Mouse (Mus musculus) limb, embryonic 11.5 days (tissue): Measurements from ENCODE around the gene Ubash3a. TPM values are rescaled to one million over a fixed set of nuclear protein-coding genes. Genes with fewer than 3 reads are reported as not detected.
A peak's percentile ranks its signal among the peaks of the same experiment; 100 is the strongest.

ENCODE experiments used
- ATAC-seq: fragments of 200-750 bp; cut with Nextera tagmentation; 2 replicates; pipeline ENCODE4 v1.8.0; 2017; ENCODE audit warnings: low read depth; ENCODE audit not compliant: insufficient number of reproducible peaks, low FRiP score, low TSS enrichment
- DNase-seq: peaks from one replicate; pipeline ENCODE4 v3.0.0-alpha.2; 2015; ENCODE audit warnings: low spot score
- H3K27ac ChIP-seq: fragments of 300-500 bp; sonication (generic); replicated peaks from 2 replicates; pipeline ENCODE4 v1.5.1; 2014; ENCODE audit warnings: low read depth, mild to moderate bottlenecking, low read length
- H3K27me3 ChIP-seq: fragments of 300-500 bp; sonication (generic); 2 replicates; pipeline ENCODE4 v1.6.1; 2014; ENCODE audit warnings: mild to moderate bottlenecking, low read length, mixed read lengths; ENCODE audit not compliant: control insufficient read depth, insufficient read depth
- H3K36me3 ChIP-seq: fragments of 300-500 bp; sonication (generic); 2 replicates; pipeline ENCODE4 v1.6.1; 2014; ENCODE audit warnings: mild to moderate bottlenecking, low read length, moderate library complexity, mixed read lengths; ENCODE audit not compliant: control insufficient read depth, insufficient read depth
- H3K4me1 ChIP-seq: fragments of 300-500 bp; sonication (generic); 2 replicates; pipeline ENCODE4 v1.6.1; 2014; ENCODE audit warnings: low read length, mixed read lengths; ENCODE audit not compliant: control insufficient read depth, insufficient read depth
- H3K4me2 ChIP-seq: fragments of 300-500 bp; sonication (generic); 2 replicates; pipeline ENCODE4 v1.6.1; 2014; ENCODE audit warnings: low read depth, mild to moderate bottlenecking, moderate library complexity; ENCODE audit not compliant: severe bottlenecking
- H3K4me3 ChIP-seq: fragments of 300-500 bp; sonication (generic); 2 replicates; pipeline ENCODE4 v1.5.1; 2014; ENCODE audit warnings: low read depth, low read length
- H3K9ac ChIP-seq: fragments of 300-500 bp; sonication (generic); 2 replicates; pipeline ENCODE4 v1.6.1; 2014; ENCODE audit warnings: mild to moderate bottlenecking, low read length
- H3K9me3 ChIP-seq: fragments of 300-500 bp; sonication (generic); 2 replicates; pipeline ENCODE4 v1.6.1; 2016; ENCODE audit warnings: low read length; ENCODE audit not compliant: control insufficient read depth
- WGBS: fragments of 180-500 bp; shearing (Covaris S2); extraction: QIAGEN DNeasy Blood & Tissue Kit; methylation state at CpG from one replicate; pipeline ENCODE4 v1.1.7; 2014; 5-methylcytosine and 5-hydroxymethylcytosine counted together
- polyA plus RNA-seq: library from polyadenylated mRNA; unstranded; fragments of >200 nt; fragmentation: Nextera tagmentation; extraction: Ambion mirVana; gene quantifications from 2 replicates; pipeline ENCODE4 v1.2.1, GENCODE M21; 2014

Gene Ubash3a
- polyA plus RNA-seq, 1 experiment from 2014 or later, result 0.71 TPM

GRCm38 (mm10) chr17:31183180-31183974, 24.3 kb upstream of the Ubash3a start:
- H3K27me3 ChIP-seq, result no peaks in the 10 kb centered on the region
- H3K9me3 ChIP-seq, result no peaks in the 10 kb centered on the region
- H3K9ac ChIP-seq, result no peak overlapping the region
- no peak for DNase-seq
- H3K36me3 ChIP-seq, result no peaks in the 10 kb centered on the region
- H3K4me2 ChIP-seq, result no peak overlapping the region
- 72% methylated on average over 12 of the region's 12 CpGs for WGBS
- H3K4me1 ChIP-seq, result no peaks in the 10 kb centered on the region
- ATAC-seq, result no peak
- H3K4me3 ChIP-seq, result no peak overlapping the region
- no peak overlapping the region for H3K27ac ChIP-seq

DNA sequence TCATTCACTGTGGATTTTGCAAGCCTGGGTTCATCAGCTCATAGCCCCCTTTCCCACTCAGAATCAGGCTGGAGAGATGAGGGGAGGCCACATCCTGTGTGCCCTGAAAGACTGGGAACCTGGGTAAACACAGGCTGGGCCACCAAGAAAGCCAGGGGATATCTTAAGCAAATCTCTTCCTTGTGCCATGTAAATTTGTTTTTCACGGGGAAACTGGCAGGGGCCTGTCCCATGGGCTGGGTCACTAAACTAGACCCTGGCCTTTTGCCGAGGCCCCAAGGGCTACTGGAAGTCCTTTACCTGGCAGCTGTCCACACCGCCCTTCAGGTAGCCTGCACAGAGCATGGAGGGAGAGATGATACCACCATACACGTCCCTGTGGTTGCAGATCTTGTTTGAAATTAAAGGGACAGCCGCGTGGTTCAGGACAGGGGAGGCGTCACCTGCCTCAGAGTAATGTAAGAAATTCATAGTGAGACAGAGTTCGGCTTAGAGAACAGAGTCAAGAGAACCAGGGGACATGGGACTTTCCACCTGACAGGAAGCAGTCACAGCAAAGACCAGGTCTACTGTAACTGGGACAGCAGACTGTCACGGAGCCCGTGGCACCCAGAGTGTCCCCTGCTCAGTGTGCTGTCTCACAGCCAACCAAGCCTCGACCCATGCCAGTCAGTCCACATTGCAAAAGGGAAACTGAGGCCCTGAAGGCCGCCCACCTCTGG, 23.2 kb upstream of the Ubash3a start:
- Histone ChIP-seq H3K4me1 (no peaks in the 10 kb centered on the region), H3K4me3 (no peak overlapping the region), H3K27ac (no peak overlapping the region), H3K9me3 (no peaks in the 10 kb centered on the region), H3K27me3 (no peaks in the 10 kb centered on the region), H3K4me2 (no peak overlapping the region), H3K9ac (no peak overlapping the region), H3K36me3 (no peaks in the 10 kb centered on the region)
- ATAC-seq (no peak), DNase-seq (no peak)
- WGBS, result 80% methylated on average over 12 of the region's 12 CpGs

- Histone ChIP-seq H3K4me3 (no peak overlapping the region), H3K9ac (no peak overlapping the region), H3K4me2 (no peak overlapping the region), H3K27ac (no peak overlapping the region), H3K4me1 (0 out of 2 replicates have a peak, but pooled peaks cover under 1% of the 10 kb centered on the region), H3K36me3 (no peaks in the 10 kb centered on the region), H3K9me3 (no peaks in the 10 kb centered on the region), H3K27me3 (no peaks in the 10 kb centered on the region)
- WGBS, result 23% methylated on average over 4 of the region's 4 CpGs
- ATAC-seq, result no peak
- peak; percentile 68 for DNase-seq
Measured at GRCm38 (mm10) chr17:31187370-31187769, 20.3 kb upstream of the Ubash3a start.

DNA sequence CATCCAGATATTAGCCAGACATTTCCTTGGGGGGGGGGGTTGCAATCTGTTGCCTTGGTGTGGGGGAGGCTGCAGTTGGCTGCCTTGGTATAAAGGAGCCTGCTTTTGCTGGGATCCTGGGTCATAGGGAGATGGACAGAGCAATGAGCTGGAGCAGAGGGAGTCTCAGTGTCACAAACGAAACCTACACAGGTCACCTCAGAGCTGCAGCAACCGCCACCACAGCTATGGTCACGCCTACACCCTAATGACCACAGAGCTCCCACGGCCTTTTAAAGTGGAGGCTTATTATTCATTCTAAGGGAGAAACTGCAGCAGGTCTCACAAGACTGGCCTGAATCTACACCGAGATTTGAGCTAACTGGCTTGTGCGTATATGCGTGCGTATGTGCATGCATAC, 15.8 kb upstream of the Ubash3a start:
- Histone ChIP-seq H3K4me1 (0 out of 2 replicates have a peak, but pooled peaks cover 3% of the 10 kb centered on the region), H3K27ac (no peak overlapping the region), H3K4me3 (no peak overlapping the region), H3K4me2 (no peak overlapping the region), H3K9ac (no peak overlapping the region), H3K36me3 (no peaks in the 10 kb centered on the region), H3K9me3 (no peaks in the 10 kb centered on the region), H3K27me3 (no peaks in the 10 kb centered on the region)
- WGBS, result 63% methylated on average over 8 of the region's 8 CpGs
- DNase-seq (no peak), ATAC-seq (no peak)

GRCm38 (mm10) chr17:31192663-31193062, 15.0 kb upstream of the Ubash3a start:
- Histone ChIP-seq H3K9ac (no peak overlapping the region), H3K4me2 (no peak overlapping the region), H3K4me3 (no peak overlapping the region), H3K27me3 (no peaks in the 10 kb centered on the region), H3K9me3 (no peaks in the 10 kb centered on the region), H3K4me1 (0 out of 2 replicates have a peak, but pooled peaks cover 3% of the 10 kb centered on the region), H3K36me3 (no peaks in the 10 kb centered on the region), H3K27ac (no peak overlapping the region)
- DNase-seq, result peak; percentile 32
- no peak for ATAC-seq
- WGBS, result 40% methylated on average over 2 of the region's 2 CpGs

DNA sequence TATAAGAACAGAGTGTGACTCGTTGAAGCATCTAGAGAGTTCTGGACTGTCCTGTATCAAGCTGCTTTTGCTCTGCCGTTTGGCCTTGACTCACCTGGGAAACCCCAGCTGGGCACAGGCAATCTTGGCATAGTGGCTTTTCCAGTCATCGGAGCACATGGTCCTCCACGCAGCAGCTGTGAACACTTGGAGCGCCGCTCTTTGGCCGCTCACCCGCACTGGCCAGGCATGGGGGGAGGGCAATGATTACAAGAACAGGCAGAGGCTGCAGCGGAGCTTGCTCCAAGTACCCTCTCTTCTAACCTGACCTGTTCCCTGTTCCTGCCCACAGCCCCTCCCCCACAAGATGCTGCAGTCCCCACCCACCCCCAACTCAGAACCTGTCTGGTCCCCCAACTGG, 14.3 kb upstream of the Ubash3a start:
- ATAC-seq (no peak), DNase-seq (no peak)
- 78% methylated on average over 9 of the region's 9 CpGs for WGBS

GRCm38 (mm10) chr17:31195207-31195606, 12.5 kb upstream of the Ubash3a start:
- no peak for DNase-seq
- Histone ChIP-seq H3K4me1 (0 out of 2 replicates have a peak, but pooled peaks cover 3% of the 10 kb centered on the region), H3K4me2 (no peak overlapping the region), H3K9ac (no peak overlapping the region), H3K27me3 (no peaks in the 10 kb centered on the region), H3K36me3 (no peaks in the 10 kb centered on the region), H3K9me3 (no peaks in the 10 kb centered on the region), H3K27ac (no peak overlapping the region), H3K4me3 (no peak overlapping the region)
- ATAC-seq, result no peak
- 98% methylated on average over 6 of the region's 6 CpGs for WGBS

More for the DNA sequence above, 14.3 kb upstream of the Ubash3a start:
- Histone ChIP-seq H3K9me3 (no peaks in the 10 kb centered on the region), H3K27ac (no peak overlapping the region), H3K4me2 (no peak overlapping the region), H3K4me1 (0 out of 2 replicates have a peak, but pooled peaks cover 3% of the 10 kb centered on the region), H3K36me3 (no peaks in the 10 kb centered on the region), H3K9ac (no peak overlapping the region), H3K4me3 (no peak overlapping the region), H3K27me3 (no peaks in the 10 kb centered on the region)

GRCm38 (mm10) chr17:31196283-31196682, 11.4 kb upstream of the Ubash3a start:
- DNase-seq (no peak), ATAC-seq (no peak)
- Histone ChIP-seq H3K4me2 (no peak overlapping the region), H3K36me3 (no peaks in the 10 kb centered on the region), H3K9ac (no peak overlapping the region), H3K4me3 (no peak overlapping the region), H3K4me1 (0 out of 2 replicates have a peak, but pooled peaks cover 3% of the 10 kb centered on the region), H3K27ac (no peak overlapping the region), H3K27me3 (no peaks in the 10 kb centered on the region), H3K9me3 (no peaks in the 10 kb centered on the region)
- 92% methylated on average over 7 of the region's 7 CpGs for whole genome bisulfite sequencing
